Mouse (Mus musculus) heart, postnatal 0 days (tissue): ENCODE data around the gene Tctex1d2.

Source experiments
- CTCF ChIP-seq: IDR thresholded peaks from 2 replicates; pipeline ENCODE4 v1.5.1; 2016; ENCODE audit warnings: antibody characterized with exemption, control low read depth, low read depth
- EP300 ChIP-seq: IDR thresholded peaks from 2 replicates; pipeline ENCODE4 v1.6.1; 2016; ENCODE audit warnings: antibody characterized with exemption, low read depth

GRCm38 (mm10) chr16:32386826-32387225 lies 32.7 kb upstream of the Tctex1d2 start:
- TF ChIP-seq CTCF (no peak), EP300 (no peak)
